Mouse (Mus musculus) naive thymus-derived CD4-positive, alpha-beta T cell, adult 2 months (primary cell): ENCODE measurements around the gene Slc25a14.

ENCODE experiments used
- DNase-seq: peaks from one replicate; pipeline ENCODE4 v3.0.0-alpha.2; 2011; ENCODE audit warnings: low read depth

Slc25a14 gene

GRCm38 (mm10) chrX:48623379-48624053, at the start of gene Slc25a14:
Slc25a14 (plus strand) TSS chrX:48623413.
- DNase-seq = peak; percentile 87

GRCm38 (mm10) chrX:48583332-48583731, 39.9 kb upstream of the Slc25a14 start:
- no peak for DNase-seq

- DNase-seq = no peak
Observed at GRCm38 (mm10) chrX:48593721-48594098, 29.5 kb upstream of the Slc25a14 start.

- peak; percentile 79 for DNase-seq
Observed at GRCm38 (mm10) chrX:48594099-48594760, 29.0 kb upstream of the Slc25a14 start, which contains the start of gene Zfp280c. Zfp280c (minus strand) TSS chrX:48594504.

- no peak for DNase-seq
Observed at GRCm38 (mm10) chrX:48596053-48596452, 27.2 kb upstream of the Slc25a14 start.

- DNase-seq = no peak
Observed at GRCm38 (mm10) chrX:48596906-48597305, 26.3 kb upstream of the Slc25a14 start.

- DNase-seq = no peak
Observed at GRCm38 (mm10) chrX:48604872-48605271, 18.3 kb upstream of the Slc25a14 start.

GRCm38 (mm10) chrX:48623049-48623378, 199 bp upstream of the Slc25a14 start:
- DNase-seq = no peak

GRCm38 (mm10) chrX:48624054-48624420, 824 bp downstream of the Slc25a14 start:
- DNase-seq = no peak

GRCm38 (mm10) chrX:48637032-48637431, 13.8 kb downstream of the Slc25a14 start:
- peak; percentile 15 for DNase-seq

GRCm38 (mm10) chrX:48644122-48644521, 20.9 kb downstream of the Slc25a14 start:
- peak; percentile 44 for DNase-seq

GRCm38 (mm10) chrX:48666807-48667206, 43.6 kb downstream of the Slc25a14 start:
- DNase-seq = no peak

- DNase-seq = no peak
Observed at GRCm38 (mm10) chrX:48669588-48669987, 46.4 kb downstream of the Slc25a14 start.

GRCm38 (mm10) chrX:48671714-48672113, 48.5 kb downstream of the Slc25a14 start:
- no peak for DNase-seq

GRCm38 (mm10) chrX:48674171-48674570, 51.0 kb downstream of the Slc25a14 start, which contains the start of gene Gpr119:
Gpr119 (minus strand) TSS chrX:48674478.
- DNase-seq = no peak

- DNase-seq = peak; percentile 71
Observed at GRCm38 (mm10) chrX:48683451-48683850, 60.2 kb downstream of the Slc25a14 start.

- no peak for DNase-seq
Observed at GRCm38 (mm10) chrX:48683857-48684256, 60.6 kb downstream of the Slc25a14 start.

GRCm38 (mm10) chrX:48694460-48694859, 71.2 kb downstream of the Slc25a14 start:
- no peak for DNase-seq

GRCm38 (mm10) chrX:48694864-48695371, 71.7 kb downstream of the Slc25a14 start, which contains the start of gene Rbmx2:
Rbmx2 (plus strand) TSS chrX:48695004.
- DNase-seq = peak; percentile 93

- DNase-seq = no peak
Observed at GRCm38 (mm10) chrX:48709701-48710100, 86.5 kb downstream of the Slc25a14 start.
